Mouse (Mus musculus): ENCODE data around the gene Olfr279. TPM values are rescaled to one million over a fixed set of nuclear protein-coding genes. Genes with fewer than 3 reads are reported as not detected.

Olfr279 gene
- polyA plus RNA-seq, 1 experiment from 2014 or later = not detected

GRCm38 (mm10) chr15:98521245-98521644 lies 29.0 kb downstream of the Olfr279 start:
- H3K4me3 ChIP-seq (ENCODE audit: low read length) = no peak overlapping the region
- H3K4me2 ChIP-seq (replicated peaks; ENCODE audit: low read depth, low read length) = no peak overlapping the region
- H3K9ac ChIP-seq (replicated peaks; ENCODE audit: low read length) = no peak overlapping the region
- H3K27ac ChIP-seq (ENCODE audit: low read length) = no peak overlapping the region
- no peaks in the 10 kb centered on the region for H3K4me1 ChIP-seq (ENCODE audit: insufficient read depth, low read length)
- 85% methylated on average over 3 of the region's 3 CpGs for WGBS
- H3K36me3 ChIP-seq (ENCODE audit: insufficient read depth, low read length) = peaks cover 67% of the 10 kb centered on the region
- no peak for ATAC-seq (ENCODE audit: low FRiP score, low TSS enrichment)
- H3K9me3 ChIP-seq (ENCODE audit: low read length) = no peaks in the 10 kb centered on the region
- no peaks in the 10 kb centered on the region for H3K27me3 ChIP-seq (ENCODE audit: insufficient read depth, low read length)

- Histone ChIP-seq H3K36me3 (ENCODE audit: insufficient read depth, low read length) (peaks cover 83% of the 10 kb centered on the region), H3K27ac (ENCODE audit: low read length) (no peak overlapping the region), H3K4me1 (ENCODE audit: insufficient read depth, low read length) (no peaks in the 10 kb centered on the region), H3K4me2 (replicated peaks; ENCODE audit: low read depth, low read length) (no peak overlapping the region), H3K9me3 (ENCODE audit: low read length) (no peaks in the 10 kb centered on the region), H3K9ac (replicated peaks; ENCODE audit: low read length) (no peak overlapping the region), H3K4me3 (ENCODE audit: low read length) (no peak overlapping the region), H3K27me3 (ENCODE audit: insufficient read depth, low read length) (no peaks in the 10 kb centered on the region)
- WGBS = 81% methylated on average over 5 of the region's 5 CpGs
- no peak for ATAC-seq (ENCODE audit: low FRiP score, low TSS enrichment)
Measured at GRCm38 (mm10) chr15:98526057-98526456, 33.9 kb downstream of the Olfr279 start.

- WGBS = 92% methylated on average over 5 of the region's 5 CpGs
- Histone ChIP-seq H3K4me3 (ENCODE audit: low read length) (no peak overlapping the region), H3K27ac (ENCODE audit: low read length) (no peak overlapping the region), H3K27me3 (ENCODE audit: insufficient read depth, low read length) (no peaks in the 10 kb centered on the region), H3K4me2 (replicated peaks; ENCODE audit: low read depth, low read length) (no peak overlapping the region), H3K9ac (replicated peaks; ENCODE audit: low read length) (no peak overlapping the region), H3K4me1 (ENCODE audit: insufficient read depth, low read length) (peaks cover 2% of the 10 kb centered on the region), H3K36me3 (ENCODE audit: insufficient read depth, low read length) (peaks cover 82% of the 10 kb centered on the region), H3K9me3 (ENCODE audit: low read length) (no peaks in the 10 kb centered on the region)
- no peak for ATAC-seq (ENCODE audit: low FRiP score, low TSS enrichment)
Measured at GRCm38 (mm10) chr15:98527056-98527771, 35.0 kb downstream of the Olfr279 start.

DNA sequence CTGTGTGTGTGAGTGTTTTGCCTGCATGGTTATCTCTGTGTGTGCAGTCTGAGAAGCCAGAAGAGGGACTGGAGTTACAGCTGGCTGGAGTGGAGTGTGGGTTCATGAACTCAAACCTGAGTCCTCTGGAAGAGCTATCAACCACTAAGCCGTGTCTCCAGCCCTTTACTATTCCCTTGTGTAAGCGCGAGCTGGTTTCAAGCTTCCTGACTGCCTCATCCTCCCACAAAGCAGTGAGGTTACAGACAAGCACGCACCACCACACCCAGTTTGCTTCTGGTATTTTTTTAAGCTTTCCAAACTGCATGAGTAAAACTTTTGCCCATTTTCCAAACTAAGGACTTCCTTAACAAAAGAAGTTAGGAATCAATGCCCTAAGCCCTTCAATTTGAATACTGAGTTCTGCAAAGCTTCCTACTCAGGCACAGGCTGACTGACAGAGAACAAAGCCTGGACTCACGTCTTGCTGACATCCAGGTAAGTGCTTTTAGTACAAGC lies 35.9 kb downstream of the Olfr279 start:
- WGBS = 78% methylated on average over 5 of the region's 5 CpGs
- Histone ChIP-seq H3K4me3 (ENCODE audit: low read length) (no peak overlapping the region), H3K9me3 (ENCODE audit: low read length) (no peaks in the 10 kb centered on the region), H3K27ac (ENCODE audit: low read length) (no peak overlapping the region), H3K27me3 (ENCODE audit: insufficient read depth, low read length) (no peaks in the 10 kb centered on the region), H3K4me2 (replicated peaks; ENCODE audit: low read depth, low read length) (no peak overlapping the region), H3K36me3 (ENCODE audit: insufficient read depth, low read length) (peaks cover 73% of the 10 kb centered on the region), H3K4me1 (ENCODE audit: insufficient read depth, low read length) (peaks cover 9% of the 10 kb centered on the region), H3K9ac (replicated peaks; ENCODE audit: low read length) (no peak overlapping the region)
- ATAC-seq (ENCODE audit: low FRiP score, low TSS enrichment) = no peak

DNA sequence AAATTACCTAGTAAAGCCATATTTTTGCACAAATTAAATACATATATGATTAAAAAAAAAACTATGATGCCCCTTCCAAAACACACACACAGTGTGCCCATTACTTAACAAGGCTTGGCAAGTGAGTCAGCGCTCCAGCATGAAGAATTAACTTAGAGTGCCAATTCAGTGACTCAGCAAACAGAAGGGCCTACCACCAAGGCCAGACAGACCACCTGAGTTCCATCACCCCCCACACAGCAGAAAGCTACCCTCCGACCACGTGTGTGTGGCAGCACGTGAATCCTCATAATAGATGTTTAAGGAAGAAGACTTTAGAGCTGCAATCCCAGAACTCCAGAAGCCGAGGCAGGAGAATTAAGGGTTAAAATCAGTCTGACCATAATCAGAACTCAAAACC lies 40.1 kb downstream of the Olfr279 start:
- peak overlapping the region; percentile 91 for H3K4me2 ChIP-seq (replicated peaks; ENCODE audit: low read depth, low read length)
- H3K9me3 ChIP-seq (ENCODE audit: low read length) = no peaks in the 10 kb centered on the region
- ATAC-seq (ENCODE audit: low FRiP score, low TSS enrichment) = no peak
- H3K9ac ChIP-seq (replicated peaks; ENCODE audit: low read length) = peak overlapping the region; percentile 98
- peak overlapping the region; percentile 90 for H3K4me3 ChIP-seq (ENCODE audit: low read length)
- H3K27me3 ChIP-seq (ENCODE audit: insufficient read depth, low read length) = no peaks in the 10 kb centered on the region
- no peak overlapping the region for H3K27ac ChIP-seq (ENCODE audit: low read length)
- peaks cover 41% of the 10 kb centered on the region for H3K36me3 ChIP-seq (ENCODE audit: insufficient read depth, low read length)
- WGBS = 31% methylated on average over 5 of the region's 5 CpGs
- H3K4me1 ChIP-seq (ENCODE audit: insufficient read depth, low read length) = peaks cover 9% of the 10 kb centered on the region

DNA sequence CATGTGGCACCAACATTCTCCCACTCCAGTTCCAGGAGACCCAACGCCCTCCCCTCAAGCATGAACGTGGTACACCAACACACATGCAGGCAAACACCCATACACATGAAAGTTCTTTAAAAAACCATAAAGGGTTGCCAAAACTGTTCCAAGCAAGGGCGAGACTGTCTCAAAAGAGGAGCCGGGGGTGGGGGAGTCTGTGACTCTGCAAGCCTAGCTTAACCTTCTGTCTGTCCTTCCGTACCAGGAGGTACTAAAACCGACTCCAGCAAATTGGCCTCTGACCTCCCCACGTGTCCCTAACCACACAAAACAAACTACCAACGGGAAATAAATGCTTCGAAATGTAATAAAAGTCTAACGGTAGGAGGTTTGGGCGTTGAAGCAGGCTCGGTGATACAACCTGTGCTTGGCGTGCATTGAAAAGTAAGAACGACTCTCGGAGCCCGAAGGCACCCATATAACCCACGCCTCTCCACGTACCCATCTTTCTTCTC lies 40.9 kb downstream of the Olfr279 start:
- peak overlapping the region; percentile 98 for H3K9ac ChIP-seq (replicated peaks; ENCODE audit: low read length)
- no peaks in the 10 kb centered on the region for H3K27me3 ChIP-seq (ENCODE audit: insufficient read depth, low read length)
- H3K27ac ChIP-seq (ENCODE audit: low read length) = 0 out of 2 replicates have a peak overlapping the region, but pooled peaks have one; percentile 7
- 0% methylated on average over 18 of the region's 18 CpGs for WGBS
- peak overlapping the region; percentile 90 for H3K4me3 ChIP-seq (ENCODE audit: low read length)
- peaks cover 33% of the 10 kb centered on the region for H3K36me3 ChIP-seq (ENCODE audit: insufficient read depth, low read length)
- H3K4me1 ChIP-seq (ENCODE audit: insufficient read depth, low read length) = peaks cover 9% of the 10 kb centered on the region
- no peaks in the 10 kb centered on the region for H3K9me3 ChIP-seq (ENCODE audit: low read length)
- ATAC-seq (ENCODE audit: low FRiP score, low TSS enrichment) = no peak
- H3K4me2 ChIP-seq (replicated peaks; ENCODE audit: low read depth, low read length) = peak overlapping the region; percentile 91

- ATAC-seq (ENCODE audit: low FRiP score, low TSS enrichment) = peak; percentile 100
- H3K27me3 ChIP-seq (ENCODE audit: insufficient read depth, low read length) = no peaks in the 10 kb centered on the region
- under 1% methylated on average over 63 of the region's 70 CpGs for WGBS
- H3K4me2 ChIP-seq (replicated peaks; ENCODE audit: low read depth, low read length) = peak within 1 kb of the TSS; percentile 91
- peak within 1 kb of the TSS; percentile 98 for H3K9ac ChIP-seq (replicated peaks; ENCODE audit: low read length)
- H3K4me3 ChIP-seq (ENCODE audit: low read length) = peak within 1 kb of the TSS; percentile 90
- peak within 1 kb of the TSS; percentile 100 for H3K27ac ChIP-seq (ENCODE audit: low read length)
- H3K4me1 ChIP-seq (ENCODE audit: insufficient read depth, low read length) = peaks cover 9% of the 10 kb centered on the region
- H3K9me3 ChIP-seq (ENCODE audit: low read length) = no peaks in the 10 kb centered on the region
- H3K36me3 ChIP-seq (ENCODE audit: insufficient read depth, low read length) = peaks cover 25% of the 10 kb centered on the region
Measured at GRCm38 (mm10) chr15:98533881-98534627, 41.9 kb downstream of the Olfr279 start, which contains the start of gene Kansl2. Gene Kansl2 (minus strand): TSS chr15:98534264.

DNA sequence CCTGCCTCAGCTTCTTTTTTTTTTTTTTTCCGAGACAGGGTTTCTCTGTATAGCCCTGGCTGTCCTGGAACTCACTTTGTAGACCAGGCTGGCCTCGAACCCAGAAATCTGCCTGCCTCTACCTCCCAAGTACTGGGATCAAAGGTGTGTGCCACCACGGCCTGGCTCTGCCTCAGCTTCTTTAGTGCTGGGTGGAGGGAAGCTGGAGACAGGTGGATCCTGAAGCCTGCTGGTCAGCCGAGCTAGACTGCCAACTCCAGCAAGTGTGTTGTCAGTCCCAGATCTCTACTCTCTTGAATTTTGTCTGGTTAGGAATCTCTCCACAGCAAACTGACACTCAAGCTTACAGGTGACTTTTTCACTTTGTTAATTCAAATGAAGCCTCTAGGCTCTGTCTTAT lies 43.7 kb downstream of the Olfr279 start:
- Histone ChIP-seq H3K4me2 (replicated peaks; ENCODE audit: low read depth, low read length) (no peak overlapping the region), H3K9me3 (ENCODE audit: low read length) (no peaks in the 10 kb centered on the region), H3K27me3 (ENCODE audit: insufficient read depth, low read length) (no peaks in the 10 kb centered on the region), H3K4me1 (ENCODE audit: insufficient read depth, low read length) (peaks cover 9% of the 10 kb centered on the region), H3K36me3 (ENCODE audit: insufficient read depth, low read length) (peaks cover 13% of the 10 kb centered on the region), H3K27ac (ENCODE audit: low read length) (no peak overlapping the region), H3K4me3 (ENCODE audit: low read length) (no peak overlapping the region), H3K9ac (replicated peaks; ENCODE audit: low read length) (no peak overlapping the region)
- WGBS = 81% methylated on average over 4 of the region's 4 CpGs
- no peak for ATAC-seq (ENCODE audit: low FRiP score, low TSS enrichment)

DNA sequence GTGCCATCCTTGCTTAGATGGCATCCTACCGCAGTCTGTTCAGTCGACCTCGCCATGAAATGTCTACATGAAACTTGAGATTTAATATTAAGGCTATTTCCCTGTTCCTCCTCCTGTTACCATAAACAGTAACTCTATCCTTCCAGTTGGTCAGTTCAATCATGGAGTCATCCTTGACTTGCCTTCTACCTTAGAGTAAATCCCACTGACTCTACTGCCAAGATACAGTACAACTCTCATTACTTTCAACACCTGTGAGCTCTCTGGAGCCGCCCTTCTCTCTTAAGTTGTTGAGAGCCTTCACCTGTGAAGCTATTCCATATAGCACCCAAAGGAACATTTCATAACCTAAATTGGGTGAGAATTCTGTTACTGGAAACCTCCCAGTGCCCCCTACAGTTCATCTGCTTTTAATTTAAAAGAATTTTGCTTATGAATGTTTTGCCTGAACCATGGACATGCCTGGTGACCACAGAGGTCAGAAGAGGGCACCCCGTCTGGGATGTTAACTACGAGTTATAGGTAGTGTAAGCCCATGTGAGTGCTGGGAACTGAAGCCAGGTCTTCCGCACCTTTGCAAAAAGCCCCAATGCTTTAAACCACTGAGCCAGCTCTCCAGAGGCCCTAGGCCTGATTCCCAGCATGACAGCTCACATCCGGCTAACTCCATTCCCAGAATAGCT lies 44.8 kb downstream of the Olfr279 start:
- Histone ChIP-seq H3K36me3 (ENCODE audit: insufficient read depth, low read length) (peaks cover 6% of the 10 kb centered on the region; the same call in 1 of the 2 replicates), H3K9ac (replicated peaks; ENCODE audit: low read length) (no peak overlapping the region), H3K4me3 (ENCODE audit: low read length) (no peak overlapping the region), H3K27me3 (ENCODE audit: insufficient read depth, low read length) (no peaks in the 10 kb centered on the region), H3K4me2 (replicated peaks; ENCODE audit: low read depth, low read length) (no peak overlapping the region), H3K27ac (ENCODE audit: low read length) (no peak overlapping the region), H3K9me3 (ENCODE audit: low read length) (no peaks in the 10 kb centered on the region), H3K4me1 (ENCODE audit: insufficient read depth, low read length) (peaks cover 9% of the 10 kb centered on the region)
- WGBS = 77% methylated on average over 8 of the region's 8 CpGs
- ATAC-seq (ENCODE audit: low FRiP score, low TSS enrichment) = no peak

Measured in kidney, embryonic 16.5 days (tissue).